Mouse (Mus musculus) embryo, embryonic 9.5 days (tissue): Measurements from ENCODE around the gene Ubxn4.
"Not testable (repeated sequence)": the region's sequence is repeated elsewhere in the genome, so short reads cannot be mapped to it uniquely, and the experiment has no call there.

ENCODE experiments used
- DNase-seq: peaks from one replicate; pipeline ENCODE4 v3.0.0-alpha.2; 2017; ENCODE audit errors: extremely low spot score

The Ubxn4 gene

GRCm38 (mm10) chr1:128243627-128243995 is at the start of gene Ubxn4:
Gene Ubxn4, plus strand, starts transcription at chr1:128243964.
- no peak for DNase-seq

- DNase-seq = peak; percentile 15
Observed at GRCm38 (mm10) chr1:128194011-128194410, 49.8 kb upstream of the Ubxn4 start.

- no peak for DNase-seq
Observed at GRCm38 (mm10) chr1:128197353-128197752, 46.4 kb upstream of the Ubxn4 start.

- DNase-seq = no peak
Observed at GRCm38 (mm10) chr1:128213261-128213660, 30.5 kb upstream of the Ubxn4 start.

GRCm38 (mm10) chr1:128221886-128222285 is 21.9 kb upstream of the Ubxn4 start:
- no peak for DNase-seq

- no peak for DNase-seq
Observed at GRCm38 (mm10) chr1:128223304-128223703, 20.5 kb upstream of the Ubxn4 start.

GRCm38 (mm10) chr1:128235181-128235580 is 8.6 kb upstream of the Ubxn4 start:
- no peak for DNase-seq

GRCm38 (mm10) chr1:128243996-128244726 is 397 bp downstream of the Ubxn4 start:
- DNase-seq = peak; percentile 98

GRCm38 (mm10) chr1:128244727-128245355 is 1.1 kb downstream of the Ubxn4 start:
- peak; percentile 60 for DNase-seq

GRCm38 (mm10) chr1:128267061-128267460 is 23.3 kb downstream of the Ubxn4 start:
- DNase-seq = not testable (repeated sequence)

- DNase-seq = no peak
Observed at GRCm38 (mm10) chr1:128270731-128271130, 27.0 kb downstream of the Ubxn4 start.

GRCm38 (mm10) chr1:128275908-128276307 is 32.1 kb downstream of the Ubxn4 start:
- no peak for DNase-seq

GRCm38 (mm10) chr1:128278563-128278962 is 34.8 kb downstream of the Ubxn4 start:
- no peak for DNase-seq

GRCm38 (mm10) chr1:128281753-128282152 is 38.0 kb downstream of the Ubxn4 start:
- DNase-seq = no peak

- DNase-seq = no peak
Observed at GRCm38 (mm10) chr1:128282924-128283323, 39.2 kb downstream of the Ubxn4 start.

GRCm38 (mm10) chr1:128284157-128284690 is 40.5 kb downstream of the Ubxn4 start:
- no peak for DNase-seq

GRCm38 (mm10) chr1:128285136-128285535 is 41.4 kb downstream of the Ubxn4 start:
- DNase-seq = no peak

GRCm38 (mm10) chr1:128290295-128290694 is 46.5 kb downstream of the Ubxn4 start:
- no peak for DNase-seq

GRCm38 (mm10) chr1:128293524-128293923 is 49.8 kb downstream of the Ubxn4 start:
- DNase-seq = no peak

GRCm38 (mm10) chr1:128295296-128295695 is 51.5 kb downstream of the Ubxn4 start:
- DNase-seq = no peak

GRCm38 (mm10) chr1:128295717-128296528 is 52.2 kb downstream of the Ubxn4 start:
- DNase-seq = no peak

GRCm38 (mm10) chr1:128303900-128304299 is 60.1 kb downstream of the Ubxn4 start:
- DNase-seq = no peak
